Mouse (Mus musculus) kidney, postnatal 0 days (tissue): ENCODE measurements at regions not wholly inside any gene's neighbourhood (a gene's known extent, or its start where the extent isn't known, plus 50 kb on each side); places are given as distances from the start of the nearest gene placed in this dataset.

Experiments used
- ATAC-seq: fragments of 200-750 bp; cut with Nextera tagmentation; replicated peaks from 2 replicates; pipeline ENCODE4 v1.8.0; 2017; ENCODE audit warnings: low read depth, moderate number of reproducible peaks, moderate TSS enrichment, moderate library complexity; ENCODE audit not compliant: low FRiP score
- DNase-seq: peaks from one replicate; pipeline ENCODE4 v3.0.0-alpha.2; 2016; ENCODE audit warnings: low spot score
- H3K27ac ChIP-seq: fragments of 300-500 bp; sonication (generic); 2 replicates; pipeline ENCODE4 v1.5.1; 2014; ENCODE audit warnings: mild to moderate bottlenecking
- H3K27me3 ChIP-seq: fragments of 300-500 bp; sonication (generic); 2 replicates; pipeline ENCODE4 v1.6.1; 2014; ENCODE audit warnings: low read length, mixed read lengths; ENCODE audit not compliant: insufficient read depth
- H3K36me3 ChIP-seq: fragments of 300-500 bp; sonication (generic); 2 replicates; pipeline ENCODE4 v1.6.1; 2014; ENCODE audit warnings: low read length, mixed read lengths; ENCODE audit not compliant: insufficient read depth
- H3K4me1 ChIP-seq: fragments of 300-500 bp; sonication (generic); replicated peaks from 2 replicates; pipeline ENCODE4 v1.6.1; 2014; ENCODE audit warnings: antibody characterized with exemption, low read length, mixed read lengths; ENCODE audit not compliant: insufficient read depth
- H3K4me2 ChIP-seq: fragments of 300-500 bp; sonication (generic); 2 replicates; pipeline ENCODE4 v1.6.1; 2014; ENCODE audit warnings: mild to moderate bottlenecking, low read length, moderate library complexity, mixed read lengths
- H3K4me3 ChIP-seq: fragments of 300-500 bp; sonication (generic); replicated peaks from 2 replicates; pipeline ENCODE4 v1.5.1; 2014; ENCODE audit warnings: low read depth, low read length
- H3K9ac ChIP-seq: fragments of 300-500 bp; sonication (generic); 2 replicates; pipeline ENCODE4 v1.6.1; 2014; ENCODE audit warnings: low read depth, low read length
- H3K9me3 ChIP-seq: fragments of 300-500 bp; sonication (generic); replicated peaks from 2 replicates; pipeline ENCODE4 v1.6.1; 2016; ENCODE audit warnings: low read length, inconsistent platforms, mixed read lengths
- CTCF ChIP-seq: IDR thresholded peaks from 2 replicates; pipeline ENCODE4 v1.5.1; 2016; ENCODE audit warnings: antibody characterized with exemption, low read depth, mild to moderate bottlenecking, moderate library complexity
- WGBS: fragments of 180-500 bp; shearing (Covaris S2); extraction: QIAGEN DNeasy Blood & Tissue Kit; methylation state at CpG from one replicate; pipeline ENCODE4 v1.1.7; 2014; 5-methylcytosine and 5-hydroxymethylcytosine counted together

DNA sequence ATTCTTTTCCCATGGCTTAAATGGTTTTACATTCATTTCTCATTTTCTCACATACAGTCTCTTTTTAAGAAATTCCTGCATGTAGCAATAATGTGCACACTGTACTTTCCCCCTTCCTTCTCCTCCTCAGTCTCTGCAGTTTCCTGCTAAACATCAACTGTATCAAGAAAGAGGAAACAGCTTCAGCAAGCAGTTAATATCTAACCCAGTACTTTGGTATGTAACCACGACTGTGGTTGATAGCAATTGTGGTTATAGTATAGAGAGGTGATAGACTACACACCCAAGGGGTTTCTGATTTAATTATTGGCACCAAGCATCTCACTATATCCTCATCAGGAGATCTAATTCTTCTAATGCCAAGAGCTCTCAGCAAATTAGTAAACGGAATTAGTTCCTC is 52.8 kb upstream of the Eci2 start:
- Histone ChIP-seq H3K9me3 (no peaks in the 10 kb centered on the region), H3K27ac (no peak overlapping the region), H3K9ac (no peak overlapping the region), H3K4me3 (no peak overlapping the region), H3K4me1 (0 out of 2 replicates have a peak, but pooled peaks cover 5% of the 10 kb centered on the region), H3K36me3 (no peaks in the 10 kb centered on the region), H3K4me2 (no peak overlapping the region), H3K27me3 (no peaks in the 10 kb centered on the region)
- TF ChIP-seq CTCF, result no peak
- ATAC-seq, result no peak
- WGBS, result 47% methylated on average over 2 of the region's 2 CpGs
- DNase-seq, result peak; percentile 22

DNA sequence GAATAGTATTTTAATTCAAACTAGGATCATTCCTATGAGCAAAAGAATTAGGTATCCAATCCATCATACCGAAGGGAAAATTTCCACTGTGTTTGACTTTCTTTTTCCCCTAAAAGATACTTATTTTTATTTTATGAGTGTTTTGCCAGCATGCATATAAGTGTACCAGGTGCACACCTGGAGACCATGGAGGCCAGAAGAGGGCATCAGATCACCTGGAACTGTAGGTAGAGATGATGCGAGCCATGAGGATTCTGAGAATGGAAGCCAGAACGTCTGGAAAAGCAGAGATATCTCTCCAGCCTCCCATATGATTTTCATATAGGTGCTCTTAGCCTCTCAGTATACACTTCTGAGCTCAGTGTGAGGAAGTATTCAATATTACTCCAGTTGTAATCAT is 58.5 kb upstream of the Eci2 start:
- Histone ChIP-seq H3K4me1 (no peaks in the 10 kb centered on the region), H3K36me3 (no peaks in the 10 kb centered on the region), H3K27ac (no peak overlapping the region), H3K9ac (no peak overlapping the region), H3K4me2 (no peak overlapping the region), H3K4me3 (no peak overlapping the region), H3K9me3 (no peaks in the 10 kb centered on the region), H3K27me3 (no peaks in the 10 kb centered on the region)
- 75% methylated on average over 3 of the region's 3 CpGs for WGBS
- TF ChIP-seq CTCF, result peak; percentile 37; the same call in 1 of the 2 replicates
- no peak for DNase-seq
- no peak for ATAC-seq

DNA sequence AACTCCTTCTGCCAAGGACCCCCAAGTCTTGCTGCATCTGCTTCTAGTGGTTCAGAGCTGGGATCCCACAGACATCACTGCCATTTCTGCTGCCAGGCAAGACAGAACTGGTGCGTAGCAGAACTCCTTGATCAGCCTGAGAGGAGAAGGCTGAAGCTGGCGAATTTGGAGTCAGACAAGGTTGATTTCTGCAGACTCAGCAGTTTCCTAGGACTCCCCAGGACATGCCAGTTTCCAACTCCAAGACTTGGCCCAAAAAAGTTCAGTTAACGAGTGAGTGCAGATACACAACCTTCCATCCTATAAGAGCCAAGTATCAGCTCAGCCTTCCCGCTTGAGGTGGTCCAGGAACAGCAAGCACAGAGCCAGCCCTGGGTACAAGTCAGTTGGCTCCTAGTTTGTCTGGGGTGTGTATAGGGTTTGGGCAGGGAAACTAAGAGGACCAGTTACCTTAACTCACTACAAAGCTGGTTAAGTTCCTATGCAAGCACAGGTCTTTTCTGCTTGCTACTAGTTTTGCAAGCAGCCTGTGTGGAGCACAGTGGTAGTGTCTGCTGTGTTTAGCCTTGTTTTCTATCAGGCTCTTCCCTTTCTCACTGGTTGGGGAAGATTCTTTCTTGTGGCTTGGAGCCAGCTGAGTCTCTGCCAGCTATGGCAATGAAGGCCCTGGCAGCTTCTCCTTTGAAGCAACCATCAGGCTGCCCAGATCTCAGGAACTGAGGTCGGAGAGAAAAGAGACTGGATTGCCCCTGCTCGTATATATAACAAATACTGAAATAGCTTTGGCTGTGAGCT is 60.5 kb upstream of the Eci2 start:
- no peaks in the 10 kb centered on the region for H3K4me1 ChIP-seq
- ATAC-seq (no peak), DNase-seq (no peak)
- WGBS, result 79% methylated on average over 6 of the region's 6 CpGs
- no peaks in the 10 kb centered on the region for H3K9me3 ChIP-seq
- H3K9ac ChIP-seq, result no peak overlapping the region
- H3K4me2 ChIP-seq, result no peak overlapping the region
- H3K27me3 ChIP-seq, result no peaks in the 10 kb centered on the region
- H3K36me3 ChIP-seq, result no peaks in the 10 kb centered on the region
- no peak for TF ChIP-seq CTCF
- H3K27ac ChIP-seq, result no peak overlapping the region
- H3K4me3 ChIP-seq, result no peak overlapping the region

GRCm38 (mm10) chr13:35091155-35091554 is 64.3 kb upstream of the Eci2 start:
- no peaks in the 10 kb centered on the region for H3K27me3 ChIP-seq
- no peaks in the 10 kb centered on the region for H3K4me1 ChIP-seq
- no peak overlapping the region for H3K9ac ChIP-seq
- DNase-seq (no peak), ATAC-seq (no peak)
- no peaks in the 10 kb centered on the region for H3K36me3 ChIP-seq
- 81% methylated on average over 3 of the region's 3 CpGs for WGBS
- no peak overlapping the region for H3K4me2 ChIP-seq
- H3K4me3 ChIP-seq, result no peak overlapping the region
- H3K9me3 ChIP-seq, result no peaks in the 10 kb centered on the region
- no peak for TF ChIP-seq CTCF
- H3K27ac ChIP-seq, result no peak overlapping the region

DNA sequence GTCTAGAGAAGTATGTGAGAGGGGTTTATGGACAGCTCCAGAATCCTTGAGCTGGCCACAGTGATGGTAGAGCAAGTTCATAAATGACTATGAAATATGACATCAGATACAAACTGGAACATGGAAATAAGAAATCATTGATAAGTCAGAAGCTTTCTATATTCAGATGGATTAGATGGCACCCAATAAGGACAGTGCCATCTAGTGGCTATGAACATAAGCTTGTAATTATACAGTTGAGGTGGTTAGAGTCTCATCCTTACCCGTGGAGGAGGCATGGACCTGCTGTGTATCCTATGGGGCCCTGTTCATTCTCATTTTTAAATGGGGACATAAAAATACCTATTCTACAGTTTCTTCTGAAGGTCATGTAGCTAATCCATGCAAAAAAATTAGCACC is 92.9 kb upstream of the Eci2 start:
- Histone ChIP-seq H3K9me3 (no peaks in the 10 kb centered on the region), H3K4me1 (no peaks in the 10 kb centered on the region), H3K4me2 (no peak overlapping the region), H3K4me3 (no peak overlapping the region), H3K36me3 (no peaks in the 10 kb centered on the region), H3K27ac (no peak overlapping the region), H3K9ac (no peak overlapping the region), H3K27me3 (no peaks in the 10 kb centered on the region)
- ATAC-seq (no peak), DNase-seq (peak; percentile 58)
- 37% methylated on average over 1 of the region's 1 CpGs for WGBS
- TF ChIP-seq CTCF, result peak; percentile 73

- no peak overlapping the region for H3K4me2 ChIP-seq
- no peak for TF ChIP-seq CTCF
- H3K36me3 ChIP-seq, result no peaks in the 10 kb centered on the region
- no peak overlapping the region for H3K27ac ChIP-seq
- no peak overlapping the region for H3K9ac ChIP-seq
- 38% methylated on average over 2 of the region's 2 CpGs for WGBS
- H3K4me1 ChIP-seq, result no peaks in the 10 kb centered on the region
- no peaks in the 10 kb centered on the region for H3K9me3 ChIP-seq
- H3K4me3 ChIP-seq, result no peak overlapping the region
- DNase-seq, result no peak
- H3K27me3 ChIP-seq, result no peaks in the 10 kb centered on the region
- ATAC-seq, result no peak
These were observed 102.6 kb upstream of the Eci2 start for GRCm38 (mm10) chr13:35129475-35129874.
